Mouse (Mus musculus): ENCODE results near the gene Acap1. TPM values are rescaled to one million over a fixed set of nuclear protein-coding genes. Genes with fewer than 3 reads are reported as not detected.

Acap1 gene
- 0.40 TPM for polyA plus RNA-seq (2014; fragmentation: Illumina TruSeq; extraction: RNeasy Lipid Tissue Mini Kit (QIAGEN cat#74804); ENCODE audit: low read depth, low replicate concordance)

GRCm38 (mm10) chr11:69895291-69895690 is at the start of gene Acap1:
Acap1 (minus strand) TSS chr11:69895539.

GRCm38 (mm10) chr11:69935137-69935879 is 40.0 kb upstream of the Acap1 start, which contains the start of gene Ybx2:
Ybx2 (plus strand) TSS chr11:69935796.

GRCm38 (mm10) chr11:69921114-69922011 is 26.0 kb upstream of the Acap1 start, which contains the start of gene Eif5a:
Eif5a (minus strand) TSS chr11:69921958.

GRCm38 (mm10) chr11:69913554-69914371 is 18.4 kb upstream of the Acap1 start, which contains the start of gene Gps2:
Gps2 (plus strand) TSS chr11:69913888.

GRCm38 (mm10) chr11:69900471-69901405 is 5.4 kb upstream of the Acap1 start, which contains the start of the genes 2810408A11Rik and Neurl4:
2810408A11Rik (minus strand) TSS chr11:69900987.
Neurl4 (plus strand) TSS chr11:69901072.

GRCm38 (mm10) chr11:69880853-69881603 is 14.3 kb downstream of the Acap1 start, which contains the start of gene Kctd11:
Kctd11 (minus strand) TSS chr11:69881406.

GRCm38 (mm10) chr11:69877878-69878277 is 17.5 kb downstream of the Acap1 start, which contains the start of gene Tmem95:
Tmem95 (minus strand) TSS chr11:69878018.

GRCm38 (mm10) chr11:69858113-69858998 is 37.0 kb downstream of the Acap1 start, which contains the start of gene Tnk1:
Tnk1 (minus strand) TSS chr11:69858730.

GRCm38 (mm10) chr11:69846198-69846680 is 49.1 kb downstream of the Acap1 start, which contains the start of gene Plscr3:
Plscr3 (plus strand) TSS chr11:69846376.

GRCm38 (mm10) chr11:69837952-69838713 is 57.2 kb downstream of the Acap1 start, which contains the start of gene Tmem256:
Tmem256 (plus strand) TSS chr11:69838514.

GRCm38 (mm10) chr11:69837604-69837951 is 57.8 kb downstream of the Acap1 start, which contains the start of gene Nlgn2:
Nlgn2 (minus strand) TSS chr11:69837784.

Other genes starting within 250 kb of the Acap1 start
- not detected for gene Sox15, start 240.2 kb downstream of the Acap1 start, polyA plus RNA-seq (2014; fragmentation: Illumina TruSeq; extraction: RNeasy Lipid Tissue Mini Kit (QIAGEN cat#74804); ENCODE audit: low read depth, low replicate concordance)
- 22.1 TPM for gene Mpdu1, start 232.9 kb downstream of the Acap1 start, polyA plus RNA-seq (2014; fragmentation: Illumina TruSeq; extraction: RNeasy Lipid Tissue Mini Kit (QIAGEN cat#74804); ENCODE audit: low read depth, low replicate concordance)
- 3.8 TPM for gene Cd68, start 229.4 kb downstream of the Acap1 start, polyA plus RNA-seq (2014; fragmentation: Illumina TruSeq; extraction: RNeasy Lipid Tissue Mini Kit (QIAGEN cat#74804); ENCODE audit: low read depth, low replicate concordance)
- 340 TPM for gene Eif4a1, start 223.1 kb downstream of the Acap1 start, polyA plus RNA-seq (2014; fragmentation: Illumina TruSeq; extraction: RNeasy Lipid Tissue Mini Kit (QIAGEN cat#74804); ENCODE audit: low read depth, low replicate concordance)
- 33.7 TPM for gene Senp3, start 213.5 kb downstream of the Acap1 start, polyA plus RNA-seq (2014; fragmentation: Illumina TruSeq; extraction: RNeasy Lipid Tissue Mini Kit (QIAGEN cat#74804); ENCODE audit: low read depth, low replicate concordance)
- gene Tnfsf13, start 209.8 kb downstream of the Acap1 start, polyA plus RNA-seq (2014; fragmentation: Illumina TruSeq; extraction: RNeasy Lipid Tissue Mini Kit (QIAGEN cat#74804); ENCODE audit: low read depth, low replicate concordance): 2.8 TPM
- gene Tnfsf12, start 199.7 kb downstream of the Acap1 start, polyA plus RNA-seq (2014; fragmentation: Illumina TruSeq; extraction: RNeasy Lipid Tissue Mini Kit (QIAGEN cat#74804); ENCODE audit: low read depth, low replicate concordance): 1.5 TPM
- not detected for gene Tnfsfm13, start 199.4 kb downstream of the Acap1 start, polyA plus RNA-seq (2014; fragmentation: Illumina TruSeq; extraction: RNeasy Lipid Tissue Mini Kit (QIAGEN cat#74804); ENCODE audit: low read depth, low replicate concordance)
- gene Polr2a, start 136.9 kb downstream of the Acap1 start, polyA plus RNA-seq (2014; fragmentation: Illumina TruSeq; extraction: RNeasy Lipid Tissue Mini Kit (QIAGEN cat#74804); ENCODE audit: low read depth, low replicate concordance): 7.7 TPM
- gene Slc35g3, start 133.6 kb downstream of the Acap1 start, polyA plus RNA-seq (2014; fragmentation: Illumina TruSeq; extraction: RNeasy Lipid Tissue Mini Kit (QIAGEN cat#74804); ENCODE audit: low read depth, low replicate concordance): not detected
- 4.1 TPM for gene Zbtb4, start 129.6 kb downstream of the Acap1 start, polyA plus RNA-seq (2014; fragmentation: Illumina TruSeq; extraction: RNeasy Lipid Tissue Mini Kit (QIAGEN cat#74804); ENCODE audit: low read depth, low replicate concordance)
- gene Chrnb1, start 99.6 kb downstream of the Acap1 start, polyA plus RNA-seq (2014; fragmentation: Illumina TruSeq; extraction: RNeasy Lipid Tissue Mini Kit (QIAGEN cat#74804); ENCODE audit: low read depth, low replicate concordance): 0.58 TPM
- gene Fgf11, start 93.7 kb downstream of the Acap1 start, polyA plus RNA-seq (2014; fragmentation: Illumina TruSeq; extraction: RNeasy Lipid Tissue Mini Kit (QIAGEN cat#74804); ENCODE audit: low read depth, low replicate concordance): 0.29 TPM
- 3.6 TPM for gene Tmem102, start 89.9 kb downstream of the Acap1 start, polyA plus RNA-seq (2014; fragmentation: Illumina TruSeq; extraction: RNeasy Lipid Tissue Mini Kit (QIAGEN cat#74804); ENCODE audit: low read depth, low replicate concordance)
- gene Gm39566, start 80.2 kb downstream of the Acap1 start, polyA plus RNA-seq (2014; fragmentation: Illumina TruSeq; extraction: RNeasy Lipid Tissue Mini Kit (QIAGEN cat#74804); ENCODE audit: low read depth, low replicate concordance): not detected
- not detected for gene Spem2, start 77.1 kb downstream of the Acap1 start, polyA plus RNA-seq (2014; fragmentation: Illumina TruSeq; extraction: RNeasy Lipid Tissue Mini Kit (QIAGEN cat#74804); ENCODE audit: low read depth, low replicate concordance)
- gene Spem1, start 73.4 kb downstream of the Acap1 start, polyA plus RNA-seq (2014; fragmentation: Illumina TruSeq; extraction: RNeasy Lipid Tissue Mini Kit (QIAGEN cat#74804); ENCODE audit: low read depth, low replicate concordance): not detected
- 0.11 TPM for gene Nlgn2, start 57.8 kb downstream of the Acap1 start, polyA plus RNA-seq (2014; fragmentation: Illumina TruSeq; extraction: RNeasy Lipid Tissue Mini Kit (QIAGEN cat#74804); ENCODE audit: low read depth, low replicate concordance)
- 58.8 TPM for gene Tmem256, start 57.0 kb downstream of the Acap1 start, polyA plus RNA-seq (2014; fragmentation: Illumina TruSeq; extraction: RNeasy Lipid Tissue Mini Kit (QIAGEN cat#74804); ENCODE audit: low read depth, low replicate concordance)
- 1.1 TPM for gene Plscr3, start 49.2 kb downstream of the Acap1 start, polyA plus RNA-seq (2014; fragmentation: Illumina TruSeq; extraction: RNeasy Lipid Tissue Mini Kit (QIAGEN cat#74804); ENCODE audit: low read depth, low replicate concordance)
- gene Tnk1, start 36.8 kb downstream of the Acap1 start, polyA plus RNA-seq (2014; fragmentation: Illumina TruSeq; extraction: RNeasy Lipid Tissue Mini Kit (QIAGEN cat#74804); ENCODE audit: low read depth, low replicate concordance): not detected
- gene Tmem95, start 17.5 kb downstream of the Acap1 start, polyA plus RNA-seq (2014; fragmentation: Illumina TruSeq; extraction: RNeasy Lipid Tissue Mini Kit (QIAGEN cat#74804); ENCODE audit: low read depth, low replicate concordance): not detected
- 0.42 TPM for gene Kctd11, start 14.1 kb downstream of the Acap1 start, polyA plus RNA-seq (2014; fragmentation: Illumina TruSeq; extraction: RNeasy Lipid Tissue Mini Kit (QIAGEN cat#74804); ENCODE audit: low read depth, low replicate concordance)
- not detected for gene 2810408A11Rik, start 5.4 kb upstream of the Acap1 start, polyA plus RNA-seq (2014; fragmentation: Illumina TruSeq; extraction: RNeasy Lipid Tissue Mini Kit (QIAGEN cat#74804); ENCODE audit: low read depth, low replicate concordance)
- 3.0 TPM for gene Neurl4, start 5.5 kb upstream of the Acap1 start, polyA plus RNA-seq (2014; fragmentation: Illumina TruSeq; extraction: RNeasy Lipid Tissue Mini Kit (QIAGEN cat#74804); ENCODE audit: low read depth, low replicate concordance)
- 9.6 TPM for gene Gps2, start 18.3 kb upstream of the Acap1 start, polyA plus RNA-seq (2014; fragmentation: Illumina TruSeq; extraction: RNeasy Lipid Tissue Mini Kit (QIAGEN cat#74804); ENCODE audit: low read depth, low replicate concordance)
- 155 TPM for gene Eif5a, start 26.4 kb upstream of the Acap1 start, polyA plus RNA-seq (2014; fragmentation: Illumina TruSeq; extraction: RNeasy Lipid Tissue Mini Kit (QIAGEN cat#74804); ENCODE audit: low read depth, low replicate concordance)
- not detected for gene Ybx2, start 40.3 kb upstream of the Acap1 start, polyA plus RNA-seq (2014; fragmentation: Illumina TruSeq; extraction: RNeasy Lipid Tissue Mini Kit (QIAGEN cat#74804); ENCODE audit: low read depth, low replicate concordance)
- gene Slc2a4, start 52.6 kb upstream of the Acap1 start, polyA plus RNA-seq (2014; fragmentation: Illumina TruSeq; extraction: RNeasy Lipid Tissue Mini Kit (QIAGEN cat#74804); ENCODE audit: low read depth, low replicate concordance): not detected
- gene Cldn7, start 69.2 kb upstream of the Acap1 start, polyA plus RNA-seq (2014; fragmentation: Illumina TruSeq; extraction: RNeasy Lipid Tissue Mini Kit (QIAGEN cat#74804); ENCODE audit: low read depth, low replicate concordance): 0.40 TPM
- 25.5 TPM for gene Ctdnep1, start 85.6 kb upstream of the Acap1 start, polyA plus RNA-seq (2014; fragmentation: Illumina TruSeq; extraction: RNeasy Lipid Tissue Mini Kit (QIAGEN cat#74804); ENCODE audit: low read depth, low replicate concordance)
- gene Elp5, start 87.0 kb upstream of the Acap1 start, polyA plus RNA-seq (2014; fragmentation: Illumina TruSeq; extraction: RNeasy Lipid Tissue Mini Kit (QIAGEN cat#74804); ENCODE audit: low read depth, low replicate concordance): 9.7 TPM
- gene Gabarap, start 95.6 kb upstream of the Acap1 start, polyA plus RNA-seq (2014; fragmentation: Illumina TruSeq; extraction: RNeasy Lipid Tissue Mini Kit (QIAGEN cat#74804); ENCODE audit: low read depth, low replicate concordance): 367 TPM
- 7.1 TPM for gene Phf23, start 100.2 kb upstream of the Acap1 start, polyA plus RNA-seq (2014; fragmentation: Illumina TruSeq; extraction: RNeasy Lipid Tissue Mini Kit (QIAGEN cat#74804); ENCODE audit: low read depth, low replicate concordance)
- 0.37 TPM for gene Dvl2, start 105.1 kb upstream of the Acap1 start, polyA plus RNA-seq (2014; fragmentation: Illumina TruSeq; extraction: RNeasy Lipid Tissue Mini Kit (QIAGEN cat#74804); ENCODE audit: low read depth, low replicate concordance)
- 60.6 TPM for gene Acadvl, start 119.9 kb upstream of the Acap1 start, polyA plus RNA-seq (2014; fragmentation: Illumina TruSeq; extraction: RNeasy Lipid Tissue Mini Kit (QIAGEN cat#74804); ENCODE audit: low read depth, low replicate concordance)
- gene Dlg4, start 121.4 kb upstream of the Acap1 start, polyA plus RNA-seq (2014; fragmentation: Illumina TruSeq; extraction: RNeasy Lipid Tissue Mini Kit (QIAGEN cat#74804); ENCODE audit: low read depth, low replicate concordance): 0.13 TPM
- 171 TPM for gene Asgr1, start 158.5 kb upstream of the Acap1 start, polyA plus RNA-seq (2014; fragmentation: Illumina TruSeq; extraction: RNeasy Lipid Tissue Mini Kit (QIAGEN cat#74804); ENCODE audit: low read depth, low replicate concordance)
- 93.1 TPM for gene Asgr2, start 197.1 kb upstream of the Acap1 start, polyA plus RNA-seq (2014; fragmentation: Illumina TruSeq; extraction: RNeasy Lipid Tissue Mini Kit (QIAGEN cat#74804); ENCODE audit: low read depth, low replicate concordance)
- gene Mgl2, start 234.8 kb upstream of the Acap1 start, polyA plus RNA-seq (2014; fragmentation: Illumina TruSeq; extraction: RNeasy Lipid Tissue Mini Kit (QIAGEN cat#74804); ENCODE audit: low read depth, low replicate concordance): 0.24 TPM